Mouse (Mus musculus) cortical plate, adult 2 months (tissue): ENCODE results near the gene Hltf.

Source experiments
- CTCF ChIP-seq: fragments of 200-500 bp; IDR thresholded peaks from 2 replicates; pipeline ENCODE4 v1.5.1; 2011; ENCODE audit warnings: mild to moderate bottlenecking, control low read depth, low read length; ENCODE audit not compliant: insufficient read depth; ENCODE audit errors: extremely low read depth
- POLR2A ChIP-seq: fragments of 200-500 bp; IDR thresholded peaks from 2 replicates; pipeline ENCODE4 v1.6.1; 2011; ENCODE audit warnings: mild to moderate bottlenecking, low read length, control low read depth; ENCODE audit not compliant: insufficient read depth; ENCODE audit errors: extremely low read depth

DNA sequence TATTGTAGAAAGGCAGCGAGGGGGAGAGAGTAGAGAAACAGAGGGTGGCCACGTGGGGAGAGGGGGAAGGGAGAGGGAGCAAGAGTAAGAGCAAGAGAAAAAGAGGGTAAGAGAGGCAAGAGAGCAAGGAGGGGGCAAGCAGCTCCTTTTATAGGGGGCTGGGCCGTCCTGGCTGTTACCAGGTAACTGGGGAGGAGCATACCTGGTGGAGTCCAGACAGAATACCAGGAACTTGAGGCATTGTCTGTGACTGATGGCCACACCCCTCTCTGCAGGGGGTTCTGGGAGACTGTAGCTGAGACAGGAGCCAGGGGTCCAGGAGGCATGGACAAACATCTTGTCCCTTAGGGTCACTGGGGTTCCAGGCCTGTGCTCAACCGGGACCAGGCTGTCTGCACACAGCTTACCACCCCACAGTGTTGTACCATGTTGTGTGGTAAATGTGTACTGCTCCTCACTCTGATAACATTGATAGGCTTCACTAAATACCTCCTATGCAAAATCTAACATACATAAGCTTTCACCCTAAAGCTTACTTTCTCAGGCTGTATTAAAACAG, 62.2 kb downstream of the Hltf start:
- TF ChIP-seq POLR2A (no peak), CTCF (no peak)
